Mouse (Mus musculus) cerebellum, adult 18-20 months (tissue): Measurements from ENCODE around the gene Boc.

ENCODE experiments used
- DNase-seq, 2 experiments: peaks; one replicate each; pipeline ENCODE4 v3.0.0; 2021

Boc gene

DNA sequence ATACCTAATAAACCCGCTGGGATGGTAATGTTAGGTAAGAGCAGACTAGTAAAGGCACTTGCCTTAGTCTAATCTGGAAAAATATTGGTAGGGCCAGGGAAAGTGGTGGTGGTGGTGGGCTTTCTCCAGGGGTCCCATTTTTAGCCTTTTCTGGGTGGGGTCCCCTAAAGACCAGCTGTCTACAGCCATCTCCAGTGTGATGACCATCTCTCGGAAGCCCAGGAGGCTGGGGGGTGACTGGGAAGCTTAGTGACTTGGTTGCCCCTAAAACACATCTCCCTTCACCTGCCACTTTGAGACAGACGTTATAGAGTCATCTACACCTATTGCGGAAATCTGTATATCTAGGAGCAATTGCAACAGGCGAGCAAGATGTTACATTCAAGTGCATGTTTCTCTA is 6.0 kb downstream of the Boc start:
- peak in 1 of 2 experiments; percentile 20 for DNase-seq

DNA sequence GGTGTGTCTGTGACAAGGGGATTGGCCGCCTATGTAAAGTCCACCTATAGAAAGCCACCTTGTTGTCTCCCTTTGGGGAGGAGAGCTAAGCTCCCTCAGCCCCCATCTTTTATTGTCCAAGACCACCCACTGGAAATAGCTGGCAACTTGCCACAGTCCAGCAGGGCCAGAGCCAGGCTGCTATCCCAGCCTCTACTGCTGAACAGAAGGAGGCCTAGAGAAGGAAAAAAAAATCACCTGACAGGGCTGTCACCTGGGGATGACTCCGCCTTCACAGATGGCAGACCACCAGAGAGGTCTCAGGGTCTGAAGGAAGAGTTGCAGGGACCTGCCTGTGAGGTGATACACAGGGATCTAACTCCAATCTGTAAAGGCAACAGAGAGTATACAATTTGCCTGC is 6.7 kb downstream of the Boc start:
- peak; percentile 66 to 71 for DNase-seq

DNA sequence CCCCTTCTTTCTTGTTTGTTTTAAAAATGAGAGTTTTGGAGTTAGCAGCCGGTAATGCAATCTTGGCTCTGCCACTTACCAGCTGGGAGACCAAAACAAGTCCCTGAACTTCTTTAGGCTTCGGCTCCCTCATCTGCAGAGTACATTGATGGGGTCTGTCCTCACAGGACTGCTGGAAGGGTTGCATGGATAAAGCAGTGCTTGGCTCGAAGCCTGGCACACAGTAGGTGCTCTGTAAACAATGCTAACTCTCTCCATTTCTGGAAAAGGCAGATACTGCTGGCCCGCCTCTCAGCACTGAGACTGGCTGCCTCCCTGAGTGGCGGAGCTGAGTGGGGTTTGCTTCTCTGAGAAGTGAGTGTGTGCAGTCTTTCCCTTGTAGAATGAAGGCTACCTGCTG is 7.2 kb downstream of the Boc start:
- peak in 1 of 2 experiments; percentile 58 for DNase-seq

DNA sequence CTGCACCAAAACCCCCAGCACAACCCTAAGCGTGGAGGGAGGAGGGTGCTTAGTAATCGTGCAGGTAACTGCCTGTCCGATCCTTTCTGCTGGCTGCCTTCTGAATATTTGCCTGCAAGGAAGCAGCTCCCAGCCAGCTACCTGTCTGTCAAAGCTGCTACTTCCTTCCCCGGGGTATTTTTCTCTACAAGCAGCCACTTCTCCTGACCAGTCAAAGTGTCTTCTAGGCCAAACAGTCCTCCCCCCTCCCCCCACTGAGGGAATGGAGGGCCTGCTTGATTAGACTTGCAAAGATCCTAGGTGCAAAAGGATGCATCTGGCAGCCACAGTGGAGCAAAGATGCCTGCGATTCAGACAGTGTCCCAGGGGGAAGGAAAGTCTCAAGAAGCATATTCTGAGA is 7.9 kb downstream of the Boc start:
- DNase-seq = peak; percentile 58 to 63

DNA sequence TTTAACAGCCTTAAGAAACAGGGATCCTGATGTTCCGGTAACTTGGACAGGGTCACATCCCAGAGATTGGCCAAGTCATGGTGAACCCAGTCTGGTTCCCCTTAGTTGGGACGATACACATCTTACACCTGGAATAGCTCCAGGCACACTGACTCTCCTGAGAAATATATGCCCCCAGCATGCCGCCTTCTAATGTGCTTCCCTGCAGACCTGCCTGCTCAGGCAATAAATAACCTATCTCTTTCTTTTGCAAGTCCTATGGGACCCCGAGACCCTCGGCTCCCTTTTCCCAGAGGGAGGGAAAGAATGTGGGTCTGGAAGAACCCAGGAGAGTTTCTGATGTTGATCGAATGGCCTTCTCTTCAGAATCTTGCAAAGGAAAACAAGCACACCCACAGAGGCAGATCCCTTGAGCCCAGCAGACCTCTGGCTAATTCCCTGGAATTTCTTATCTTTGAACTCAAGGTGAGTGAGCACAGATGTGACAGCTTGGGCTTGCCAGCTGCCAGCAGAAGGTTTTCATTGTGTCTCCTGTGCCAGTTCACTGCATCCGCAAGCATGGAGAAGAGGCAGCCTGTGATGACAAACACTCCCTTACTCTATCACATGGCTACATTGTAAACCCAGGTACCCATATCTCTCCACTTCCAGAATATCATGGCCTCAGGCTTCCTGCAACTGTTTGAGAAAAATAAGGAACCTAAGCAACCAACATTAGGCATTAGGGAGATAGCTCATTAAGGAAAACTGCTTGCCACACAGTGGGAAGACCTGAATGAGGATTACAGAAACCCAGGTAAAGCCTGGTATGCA is 8.6 kb downstream of the Boc start:
- DNase-seq = peak in 1 of 2 experiments; percentile 36

DNA sequence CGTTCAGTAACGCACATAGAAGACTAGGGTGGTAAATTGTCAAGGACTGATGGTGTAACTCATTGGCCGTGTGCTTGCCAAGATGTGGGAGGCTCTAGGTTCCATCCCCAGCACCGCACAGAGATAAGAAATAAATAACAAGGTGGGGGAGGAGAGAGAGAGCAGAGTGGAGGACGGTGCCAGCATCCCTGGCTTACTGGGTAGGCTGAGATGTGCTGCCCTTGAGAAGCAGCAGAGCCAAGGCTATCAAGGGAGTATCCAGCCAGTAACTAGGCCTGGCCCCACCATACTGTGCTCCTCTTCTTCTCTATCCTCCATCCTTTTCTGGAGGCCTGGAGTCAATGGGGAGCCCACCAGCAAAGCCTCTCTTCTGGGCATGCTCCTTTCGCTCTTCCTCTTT is 9.3 kb downstream of the Boc start:
- peak in 1 of 2 experiments; percentile 34 for DNase-seq

DNA sequence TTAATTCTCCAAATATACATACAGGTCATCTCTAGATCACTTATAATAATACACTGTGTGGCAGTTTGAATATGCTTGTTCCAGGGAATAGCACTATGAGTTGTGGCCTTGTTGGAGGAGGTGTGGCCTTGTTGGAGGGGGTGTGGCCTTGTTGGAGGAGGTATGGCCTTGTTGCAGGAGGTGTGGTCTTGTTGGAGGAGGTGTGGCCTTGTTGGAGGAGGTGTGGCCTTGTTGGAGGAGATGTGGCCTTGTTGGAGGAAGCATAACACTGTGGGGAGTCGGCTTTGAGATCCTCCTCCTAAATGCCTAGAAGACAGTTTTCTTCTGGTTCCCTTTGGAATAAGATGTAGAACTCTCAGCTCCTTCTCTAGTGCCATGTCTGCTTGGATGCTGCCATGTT is 10.7 kb downstream of the Boc start:
- DNase-seq = no peak

DNA sequence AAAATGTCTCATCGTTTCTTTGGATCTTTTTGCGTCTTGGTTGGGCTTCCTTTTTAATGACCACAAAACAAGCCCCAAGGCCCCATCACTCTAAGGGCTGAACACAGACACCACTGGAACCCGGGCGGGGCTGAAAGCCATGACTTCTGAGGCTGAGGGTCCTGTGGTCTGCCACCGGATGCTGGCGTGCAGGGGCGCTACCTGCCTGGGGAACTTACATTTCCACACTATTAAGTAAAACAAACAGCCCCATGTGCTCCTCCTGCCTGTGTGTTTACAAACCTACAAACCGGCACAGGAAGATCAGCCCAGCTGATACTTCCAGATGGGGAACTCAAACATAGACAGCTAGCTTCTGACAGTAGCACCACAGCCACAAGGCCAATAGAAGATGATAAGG is 11.9 kb downstream of the Boc start:
- DNase-seq = peak in 1 of 2 experiments; percentile 36

DNA sequence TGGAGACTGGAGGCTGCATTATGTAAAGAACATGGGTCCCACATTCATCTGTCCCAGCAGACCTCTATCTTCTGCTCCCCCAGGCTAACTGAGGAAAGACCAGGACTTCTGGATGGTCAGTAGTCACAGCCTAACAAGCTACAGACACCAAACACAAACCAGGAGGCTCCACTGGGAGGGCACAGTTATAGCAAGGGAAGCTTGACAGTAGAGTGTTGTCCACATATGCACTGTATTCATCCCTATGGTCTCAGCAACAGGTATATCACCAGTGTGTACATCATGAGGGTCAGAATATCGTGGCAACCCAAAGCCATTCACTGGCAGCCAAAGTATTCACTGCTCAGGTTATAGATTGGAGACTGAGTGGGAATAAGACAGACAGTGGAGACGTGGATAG is 12.8 kb downstream of the Boc start:
- DNase-seq = no peak

DNA sequence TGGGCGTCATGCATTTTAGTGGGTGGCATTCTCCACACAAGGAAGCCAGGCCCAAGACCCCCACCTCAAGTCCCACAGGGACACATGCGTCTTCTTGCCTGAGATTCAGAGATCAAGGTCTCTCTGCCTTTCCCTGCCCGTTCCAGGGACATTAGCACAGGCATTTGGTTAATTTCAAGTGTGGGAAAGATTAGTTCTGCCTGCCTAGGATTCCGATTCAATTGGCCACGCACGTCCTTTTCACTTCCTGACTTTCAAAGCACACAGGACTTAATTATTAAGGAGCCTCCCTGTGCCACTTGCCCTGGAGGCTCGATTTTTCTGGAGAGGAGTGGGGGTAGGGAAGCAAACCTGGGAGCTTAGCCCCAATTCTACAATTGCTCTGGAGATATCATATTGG is 13.5 kb downstream of the Boc start:
- DNase-seq = no peak

DNA sequence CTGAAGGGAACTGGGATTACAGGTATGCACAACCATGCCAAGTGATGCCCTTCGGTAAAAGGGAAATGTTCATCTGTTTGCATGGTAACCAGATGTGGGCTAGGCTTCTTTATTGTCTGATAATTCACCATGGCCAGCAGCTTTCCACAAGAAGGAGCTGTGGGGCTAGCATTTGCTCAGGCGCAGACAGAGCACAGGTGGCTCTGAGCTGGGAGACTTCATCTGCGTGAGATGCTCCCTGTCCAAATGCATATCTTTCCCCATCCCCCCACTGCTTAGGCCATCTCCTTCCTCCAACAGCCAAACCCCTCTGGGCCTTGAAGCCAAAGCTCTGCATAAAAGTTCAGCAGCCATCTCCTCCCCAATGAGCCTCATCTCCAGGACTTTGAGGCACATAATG is 15.6 kb downstream of the Boc start:
- DNase-seq = peak in 1 of 2 experiments; percentile 55

DNA sequence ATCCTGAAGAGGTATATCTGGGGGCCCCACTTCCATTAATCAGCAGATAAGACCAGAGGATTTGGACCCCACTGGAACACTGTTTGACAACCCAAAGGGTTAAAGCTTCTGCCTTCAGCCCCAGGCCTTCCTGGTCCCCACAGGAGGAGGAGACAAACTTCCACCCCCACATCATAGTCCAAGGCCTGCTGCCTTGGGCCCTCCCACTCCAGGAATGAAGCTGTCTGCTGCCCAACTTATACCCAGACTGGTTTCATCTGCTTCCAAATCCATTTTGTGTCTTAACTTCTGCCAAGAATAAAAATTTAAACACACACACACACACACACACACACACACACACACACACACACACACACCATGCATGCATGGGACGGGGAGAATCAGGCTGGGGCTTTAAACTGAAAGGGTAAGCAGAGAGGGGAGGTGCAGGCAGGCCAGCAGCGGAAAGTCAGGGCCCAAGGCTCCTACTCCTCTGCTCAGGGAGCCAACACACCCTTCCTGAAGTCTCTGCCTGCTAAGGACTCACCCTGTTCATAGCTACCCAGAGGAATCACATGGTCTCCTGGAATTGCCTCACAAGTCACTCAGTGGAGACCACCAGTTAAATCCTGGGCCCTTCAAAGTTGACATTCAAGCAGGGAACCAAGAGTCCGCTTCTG is 16.5 kb downstream of the Boc start:
- no peak for DNase-seq

DNA sequence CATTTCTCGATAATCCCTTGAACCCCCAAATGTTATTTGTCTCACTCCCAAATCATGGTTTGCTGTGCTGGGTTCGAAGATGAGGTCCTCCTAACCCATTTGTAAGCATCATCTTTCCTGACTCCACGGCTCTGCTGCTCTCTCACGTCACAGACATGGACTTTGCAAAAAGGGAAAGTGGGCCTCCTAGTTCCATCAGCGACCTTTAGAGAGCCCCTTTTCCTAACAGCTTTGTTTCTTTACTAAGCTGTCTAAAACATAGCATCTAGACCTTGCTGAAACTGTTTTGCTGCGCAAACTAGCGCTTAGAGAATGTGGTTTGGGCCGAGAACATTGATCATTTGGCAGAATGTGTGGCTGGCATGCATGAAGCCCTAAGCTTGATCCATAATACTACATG is 19.1 kb downstream of the Boc start:
- no peak for DNase-seq

DNA sequence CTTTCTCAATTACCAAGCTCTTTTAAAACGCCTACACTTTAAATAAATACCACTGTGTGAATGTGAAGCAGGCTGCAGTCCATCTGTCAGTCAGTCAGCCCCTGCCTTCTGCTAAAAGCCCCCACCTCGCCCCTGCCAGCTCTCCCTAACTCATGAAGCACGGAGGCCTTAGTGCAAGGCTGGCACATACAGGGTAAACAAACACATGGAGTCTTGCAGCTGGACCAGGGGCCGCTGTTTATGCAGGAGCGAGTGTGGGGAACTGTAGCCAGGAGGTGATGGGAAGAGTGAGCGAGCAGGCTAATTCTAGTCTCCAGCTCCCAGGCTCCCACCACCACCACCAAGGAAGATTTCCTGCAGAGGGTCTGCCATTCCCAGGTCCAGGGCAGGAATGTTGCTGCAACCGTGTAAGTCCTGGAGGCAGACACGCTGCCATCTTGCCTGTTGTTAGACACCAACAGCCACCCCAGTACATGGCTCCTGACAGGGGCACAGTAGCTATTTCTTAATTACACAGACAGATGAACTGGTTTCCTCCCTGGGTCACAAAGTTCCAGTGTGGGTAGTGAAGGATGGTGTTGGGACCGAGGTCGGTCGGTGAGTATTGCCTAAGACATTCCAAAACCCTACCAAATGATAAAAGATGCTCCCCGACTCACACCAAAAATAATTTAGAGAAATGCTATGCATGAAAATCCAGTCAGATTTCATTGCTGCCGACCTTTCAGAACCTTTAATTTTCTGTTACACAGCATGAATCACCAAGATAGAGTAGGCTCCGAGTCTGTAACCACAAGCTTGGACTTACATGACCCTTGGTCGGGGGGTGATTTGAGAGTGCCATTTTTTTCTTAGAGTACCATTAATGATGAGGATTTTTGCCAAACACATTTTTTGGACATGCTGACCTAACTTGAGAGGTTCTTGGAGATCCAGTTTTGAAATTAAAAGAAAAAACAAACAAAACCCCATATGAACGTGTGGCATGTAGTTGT is 20.0 kb downstream of the Boc start:
- no peak for DNase-seq

DNA sequence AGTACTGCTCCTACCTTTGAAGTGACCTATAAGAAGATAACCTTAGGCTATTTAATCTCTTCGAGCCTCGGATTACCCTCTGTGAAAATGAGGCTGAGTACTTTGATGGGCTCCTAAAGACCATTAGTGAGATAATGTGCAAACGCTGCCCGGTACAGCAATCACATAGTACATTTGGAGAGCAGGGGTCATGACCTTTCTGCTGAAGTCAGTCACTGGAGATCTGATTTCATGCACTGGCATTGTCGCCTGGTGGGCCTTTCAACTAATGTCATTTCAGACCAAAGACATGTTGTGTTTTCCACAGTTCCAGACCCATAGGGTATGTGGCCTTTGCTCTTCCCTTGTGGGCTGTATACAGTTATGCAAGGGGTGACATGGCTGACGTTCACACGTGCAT is 24.6 kb downstream of the Boc start:
- no peak for DNase-seq

DNA sequence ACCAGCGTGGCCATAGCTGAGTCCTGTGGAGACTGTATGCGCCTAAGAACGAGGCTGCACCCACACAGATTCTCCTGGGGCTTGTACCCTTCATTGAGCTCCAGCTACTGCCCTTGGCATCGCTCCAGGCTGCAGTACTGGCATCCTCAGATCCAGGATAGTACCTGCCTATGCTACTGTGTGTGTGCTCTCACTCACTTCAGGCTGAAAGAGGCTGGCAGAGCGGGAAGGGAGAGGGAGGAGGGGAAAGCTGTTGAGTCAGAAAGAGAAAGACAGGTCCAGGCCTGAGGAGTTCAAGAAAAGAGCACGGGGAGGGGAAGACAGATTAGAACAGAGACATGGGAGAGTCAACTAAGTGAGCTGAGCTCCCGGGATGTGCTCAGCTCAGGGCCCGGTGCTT is 25.2 kb downstream of the Boc start:
- peak; percentile 61 to 64 for DNase-seq

DNA sequence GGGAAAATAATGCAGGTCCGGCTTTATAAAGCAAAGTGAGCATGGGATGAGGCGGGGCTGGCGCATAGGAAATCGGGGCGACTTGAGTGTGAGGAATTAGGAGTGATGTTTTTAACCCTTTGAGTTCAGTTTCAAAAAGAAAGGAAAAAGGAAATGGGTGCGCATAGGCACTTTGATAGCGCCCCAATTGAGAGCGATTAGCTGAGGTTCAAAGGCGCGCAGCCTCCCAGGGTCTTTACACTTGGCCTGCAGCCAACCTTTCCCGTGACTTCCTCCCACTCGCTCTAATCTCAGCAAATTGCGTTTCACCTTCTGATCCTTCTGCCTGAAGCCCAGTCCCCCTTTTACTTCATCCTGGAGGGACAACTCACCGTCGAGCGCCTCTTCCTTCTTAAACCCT is 25.8 kb downstream of the Boc start:
- no peak for DNase-seq

DNA sequence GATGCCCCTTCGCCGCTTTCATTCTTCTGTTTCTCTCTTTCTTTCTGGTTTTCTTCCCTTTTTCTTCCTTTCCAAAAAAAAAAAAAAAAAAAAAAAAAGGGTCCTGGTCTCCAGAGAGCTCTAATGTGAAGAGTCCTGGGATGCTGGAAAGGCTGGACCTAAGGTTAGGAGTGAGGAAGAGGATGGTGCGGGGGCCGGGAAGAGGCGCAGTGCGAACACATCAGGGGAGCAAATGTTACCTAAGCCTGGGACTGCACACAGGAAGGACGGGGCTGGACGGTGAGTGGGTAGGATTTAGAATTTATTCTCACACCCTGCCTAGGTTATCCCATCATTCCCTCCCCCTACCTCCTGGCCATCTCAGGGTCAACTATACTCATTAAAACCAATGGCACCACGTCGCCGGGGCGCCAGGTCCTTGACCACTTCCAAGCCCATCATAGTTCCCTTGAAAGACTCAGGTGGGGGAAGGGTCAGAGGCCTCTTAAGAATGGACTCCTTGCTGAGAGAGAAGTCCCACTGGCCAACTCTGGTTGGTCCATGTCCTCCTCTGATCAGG is 27.4 kb downstream of the Boc start:
- no peak for DNase-seq

DNA sequence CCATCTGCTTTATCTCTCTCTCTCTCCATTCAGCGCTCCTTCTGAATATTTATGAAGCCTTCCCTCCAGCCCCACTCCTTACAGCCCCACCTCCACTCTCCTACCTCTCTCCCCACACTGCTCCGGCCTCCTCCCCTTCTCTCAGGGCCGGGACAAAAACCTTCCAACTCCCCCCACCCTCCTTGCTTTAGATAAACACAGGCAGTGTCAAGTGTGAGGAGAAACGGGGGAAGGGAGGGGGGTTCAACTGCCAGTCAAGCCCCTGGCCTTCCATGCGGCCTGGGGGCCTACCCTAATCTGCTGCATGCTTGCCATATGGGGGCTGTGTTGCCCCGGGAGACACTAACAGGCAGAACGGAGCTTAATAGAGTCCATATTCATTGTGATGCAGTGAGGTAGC is 27.9 kb downstream of the Boc start:
- DNase-seq = peak in 1 of 2 experiments; percentile 21

DNA sequence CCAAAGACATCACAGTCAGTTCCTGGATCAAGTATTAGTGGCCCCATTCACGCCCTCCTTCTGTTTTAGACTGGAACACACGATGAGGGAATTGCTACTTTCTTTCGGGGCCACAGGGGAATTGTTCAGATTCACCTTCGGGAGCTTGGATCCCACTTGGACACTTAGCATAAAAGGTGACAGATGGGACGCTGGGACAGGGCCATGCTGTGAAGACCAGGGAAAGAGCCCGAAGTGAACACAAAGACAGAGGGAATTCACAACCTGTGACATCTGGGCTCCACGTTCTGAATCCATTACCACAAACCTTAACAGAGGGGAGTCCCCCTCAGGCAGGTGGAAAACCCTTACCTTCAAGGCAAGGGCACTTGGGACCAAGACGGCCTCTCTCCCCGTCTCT is 28.5 kb downstream of the Boc start:
- peak; percentile 55 to 57 for DNase-seq

DNA sequence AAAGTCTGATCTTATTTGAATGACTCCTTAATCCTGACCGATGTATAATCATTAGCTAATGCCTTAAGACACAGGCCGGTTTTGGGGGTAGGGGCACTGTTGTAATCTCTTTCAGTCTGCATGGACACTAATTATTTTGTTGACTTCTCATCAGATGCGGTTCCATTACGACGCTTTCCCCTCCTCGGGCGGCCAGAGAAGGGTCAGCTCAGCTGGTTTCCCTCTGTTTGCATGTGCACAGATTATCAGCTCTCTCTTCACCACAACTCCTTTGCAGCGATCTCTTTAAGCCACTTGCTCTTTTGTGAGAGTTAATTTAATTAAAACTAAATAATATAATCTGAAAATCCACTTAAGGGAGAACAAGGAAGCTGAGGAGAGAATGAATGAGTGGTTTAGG is 29.0 kb downstream of the Boc start:
- DNase-seq = no peak

DNA sequence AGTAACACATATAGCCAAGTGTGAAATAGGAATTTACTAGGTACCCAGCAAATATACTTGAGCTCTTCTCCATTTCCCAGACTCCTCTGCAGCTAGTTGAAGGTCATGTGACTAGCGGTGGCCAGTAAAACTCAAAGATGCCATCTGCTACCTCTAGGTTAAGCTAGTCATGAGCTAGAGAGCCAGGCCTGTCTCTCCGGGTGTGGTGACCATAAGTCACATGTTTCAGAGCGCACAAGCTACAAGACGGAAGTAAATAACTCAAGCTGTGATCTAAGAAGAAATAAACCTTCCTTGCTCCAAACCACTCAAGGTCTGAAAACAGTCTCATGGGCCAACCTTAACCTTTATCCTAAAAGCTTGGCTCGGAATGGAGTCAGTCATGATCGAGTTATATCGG is 29.7 kb downstream of the Boc start:
- DNase-seq = no peak
